Mouse (Mus musculus): ENCODE measurements around the gene Mreg. TPM values are rescaled to one million over a fixed set of nuclear protein-coding genes. Genes with fewer than 3 reads are reported as not detected.
"Not testable (repeated sequence)": the region's sequence is repeated elsewhere in the genome, so short reads cannot be mapped to it uniquely, and the experiment has no call there.

Gene Mreg
- polyA plus RNA-seq, 1 experiment from 2014 or later: 38.8 TPM

- not testable (repeated sequence) for H3K36me3 ChIP-seq (ENCODE audit: control insufficient read depth, insufficient read depth, low read length); H3K4me2 ChIP-seq (ENCODE audit: low read depth); H3K9me3 ChIP-seq (ENCODE audit: control insufficient read depth, low read length); H3K4me3 ChIP-seq (ENCODE audit: low read depth, low read length); H3K9ac ChIP-seq (ENCODE audit: low read length); H3K27ac ChIP-seq (ENCODE audit: low read depth, low read length); H3K27me3 ChIP-seq (ENCODE audit: control insufficient read depth, insufficient read depth, low read length); ATAC-seq (ENCODE audit: insufficient read depth, low FRiP score, low TSS enrichment); DNase-seq (ENCODE audit: low spot score); H3K4me1 ChIP-seq (ENCODE audit: control insufficient read depth, insufficient read depth, low read length)
- 43% methylated on average over 9 of the region's 9 CpGs for WGBS
Observed at GRCm38 (mm10) chr1:72248226-72248737, 36.2 kb upstream of the Mreg start.

GRCm38 (mm10) chr1:72244317-72245036 lies 32.4 kb upstream of the Mreg start:
- H3K9ac ChIP-seq (ENCODE audit: low read length): no peak overlapping the region; the same call in 1 of the 2 replicates
- WGBS: under 1% methylated on average over 12 of the region's 12 CpGs
- no peak overlapping the region for H3K27ac ChIP-seq (ENCODE audit: low read depth, low read length)
- H3K9me3 ChIP-seq (ENCODE audit: control insufficient read depth, low read length): no peaks in the 10 kb centered on the region
- ATAC-seq (ENCODE audit: insufficient read depth, low FRiP score, low TSS enrichment): no peak; the same call in 1 of the 2 replicates
- H3K27me3 ChIP-seq (ENCODE audit: control insufficient read depth, insufficient read depth, low read length): no peaks in the 10 kb centered on the region
- no peaks in the 10 kb centered on the region for H3K36me3 ChIP-seq (ENCODE audit: control insufficient read depth, insufficient read depth, low read length)
- H3K4me3 ChIP-seq (ENCODE audit: low read depth, low read length): no peak overlapping the region
- peak; percentile 73 for DNase-seq (ENCODE audit: low spot score)
- peak overlapping the region; percentile 43; the same call in 1 of the 2 replicates for H3K4me2 ChIP-seq (ENCODE audit: low read depth)
- H3K4me1 ChIP-seq (ENCODE audit: control insufficient read depth, insufficient read depth, low read length): no peaks in the 10 kb centered on the region

- no peaks in the 10 kb centered on the region for H3K4me1 ChIP-seq (ENCODE audit: control insufficient read depth, insufficient read depth, low read length)
- H3K4me2 ChIP-seq (ENCODE audit: low read depth): peak overlapping the region; percentile 43
- WGBS: under 1% methylated on average over 47 of the region's 47 CpGs
- H3K27me3 ChIP-seq (ENCODE audit: control insufficient read depth, insufficient read depth, low read length): no peaks in the 10 kb centered on the region
- peak overlapping the region; percentile 84 for H3K9ac ChIP-seq (ENCODE audit: low read length)
- peak overlapping the region; percentile 96 for H3K27ac ChIP-seq (ENCODE audit: low read depth, low read length)
- peak; percentile 96 for DNase-seq (ENCODE audit: low spot score)
- H3K9me3 ChIP-seq (ENCODE audit: control insufficient read depth, low read length): no peaks in the 10 kb centered on the region
- H3K4me3 ChIP-seq (ENCODE audit: low read depth, low read length): peak overlapping the region; percentile 34
- peak; percentile 91 for ATAC-seq (ENCODE audit: insufficient read depth, low FRiP score, low TSS enrichment)
- H3K36me3 ChIP-seq (ENCODE audit: control insufficient read depth, insufficient read depth, low read length): no peaks in the 10 kb centered on the region
Observed at GRCm38 (mm10) chr1:72243656-72244316, 31.7 kb upstream of the Mreg start.

GRCm38 (mm10) chr1:72242581-72243143 lies 30.6 kb upstream of the Mreg start:
- H3K36me3 ChIP-seq (ENCODE audit: control insufficient read depth, insufficient read depth, low read length): no peaks in the 10 kb centered on the region
- no peaks in the 10 kb centered on the region for H3K27me3 ChIP-seq (ENCODE audit: control insufficient read depth, insufficient read depth, low read length)
- H3K9ac ChIP-seq (ENCODE audit: low read length): no peak overlapping the region
- no peak overlapping the region for H3K4me2 ChIP-seq (ENCODE audit: low read depth)
- H3K4me1 ChIP-seq (ENCODE audit: control insufficient read depth, insufficient read depth, low read length): no peaks in the 10 kb centered on the region
- no peak for ATAC-seq (ENCODE audit: insufficient read depth, low FRiP score, low TSS enrichment)
- 94% methylated on average over 5 of the region's 5 CpGs for WGBS
- H3K4me3 ChIP-seq (ENCODE audit: low read depth, low read length): no peak overlapping the region
- DNase-seq (ENCODE audit: low spot score): no peak
- no peak overlapping the region for H3K27ac ChIP-seq (ENCODE audit: low read depth, low read length)
- no peaks in the 10 kb centered on the region for H3K9me3 ChIP-seq (ENCODE audit: control insufficient read depth, low read length)

- H3K9me3 ChIP-seq (ENCODE audit: control insufficient read depth, low read length); H3K4me1 ChIP-seq (ENCODE audit: control insufficient read depth, insufficient read depth, low read length); H3K27me3 ChIP-seq (ENCODE audit: control insufficient read depth, insufficient read depth, low read length); DNase-seq (ENCODE audit: low spot score); H3K9ac ChIP-seq (ENCODE audit: low read length); H3K4me3 ChIP-seq (ENCODE audit: low read depth, low read length); ATAC-seq (ENCODE audit: insufficient read depth, low FRiP score, low TSS enrichment); H3K4me2 ChIP-seq (ENCODE audit: low read depth); H3K27ac ChIP-seq (ENCODE audit: low read depth, low read length); H3K36me3 ChIP-seq (ENCODE audit: control insufficient read depth, insufficient read depth, low read length): not testable (repeated sequence)
- WGBS: 86% methylated on average over 3 of the region's 3 CpGs
Observed at GRCm38 (mm10) chr1:72239113-72239512, 27.0 kb upstream of the Mreg start.

GRCm38 (mm10) chr1:72238016-72238580 lies 26.0 kb upstream of the Mreg start:
- Histone ChIP-seq H3K27ac (ENCODE audit: low read depth, low read length) (no peak overlapping the region), H3K4me1 (ENCODE audit: control insufficient read depth, insufficient read depth, low read length) (no peaks in the 10 kb centered on the region), H3K9me3 (ENCODE audit: control insufficient read depth, low read length) (no peaks in the 10 kb centered on the region), H3K4me3 (ENCODE audit: low read depth, low read length) (no peak overlapping the region), H3K27me3 (ENCODE audit: control insufficient read depth, insufficient read depth, low read length) (no peaks in the 10 kb centered on the region), H3K36me3 (ENCODE audit: control insufficient read depth, insufficient read depth, low read length) (no peaks in the 10 kb centered on the region), H3K9ac (ENCODE audit: low read length) (no peak overlapping the region), H3K4me2 (ENCODE audit: low read depth) (no peak overlapping the region)
- ATAC-seq (ENCODE audit: insufficient read depth, low FRiP score, low TSS enrichment) (no peak), DNase-seq (ENCODE audit: low spot score) (no peak)
- 53% methylated on average over 10 of the region's 10 CpGs for WGBS

GRCm38 (mm10) chr1:72237007-72237775 lies 25.1 kb upstream of the Mreg start:
- Histone ChIP-seq H3K4me3 (ENCODE audit: low read depth, low read length) (no peak overlapping the region), H3K27ac (ENCODE audit: low read depth, low read length) (no peak overlapping the region), H3K9me3 (ENCODE audit: control insufficient read depth, low read length) (no peaks in the 10 kb centered on the region), H3K9ac (ENCODE audit: low read length) (no peak overlapping the region), H3K27me3 (ENCODE audit: control insufficient read depth, insufficient read depth, low read length) (no peaks in the 10 kb centered on the region), H3K36me3 (ENCODE audit: control insufficient read depth, insufficient read depth, low read length) (no peaks in the 10 kb centered on the region), H3K4me1 (ENCODE audit: control insufficient read depth, insufficient read depth, low read length) (no peaks in the 10 kb centered on the region), H3K4me2 (ENCODE audit: low read depth) (peak overlapping the region; percentile 32)
- ATAC-seq (ENCODE audit: insufficient read depth, low FRiP score, low TSS enrichment) (no peak), DNase-seq (ENCODE audit: low spot score) (no peak)
- WGBS: 8% methylated on average over 10 of the region's 13 CpGs

- H3K9ac ChIP-seq (ENCODE audit: low read length): peak overlapping the region; percentile 62
- DNase-seq (ENCODE audit: low spot score) (peak; percentile 82), ATAC-seq (ENCODE audit: insufficient read depth, low FRiP score, low TSS enrichment) (peak; percentile 83)
- H3K27ac ChIP-seq (ENCODE audit: low read depth, low read length): peak overlapping the region; percentile 63; the same call in 1 of the 2 replicates
- H3K36me3 ChIP-seq (ENCODE audit: control insufficient read depth, insufficient read depth, low read length); H3K4me1 ChIP-seq (ENCODE audit: control insufficient read depth, insufficient read depth, low read length); H3K9me3 ChIP-seq (ENCODE audit: control insufficient read depth, low read length); H3K27me3 ChIP-seq (ENCODE audit: control insufficient read depth, insufficient read depth, low read length): not testable (repeated sequence)
- H3K4me3 ChIP-seq (ENCODE audit: low read depth, low read length): peak overlapping the region; percentile 45
- under 1% methylated on average over 35 of the region's 50 CpGs for WGBS
- H3K4me2 ChIP-seq (ENCODE audit: low read depth): peak overlapping the region; percentile 66
Observed at GRCm38 (mm10) chr1:72236363-72237006, 24.4 kb upstream of the Mreg start.

All from neural tube, embryonic 11.5 days (tissue).